Mouse (Mus musculus) C2C12 (cell line): Measurements from ENCODE around the gene Gpr88. TPM values are rescaled to one million over a fixed set of nuclear protein-coding genes. Genes with fewer than 3 reads are reported as not detected.

ENCODE experiments used
- H3K27me3 ChIP-seq: one replicate; pipeline ENCODE4 v1.6.1; 2011; ENCODE audit not compliant: control insufficient read depth, insufficient read depth, insufficient read length
- H3K36me3 ChIP-seq: one replicate; pipeline ENCODE4 v1.6.1; 2011; ENCODE audit not compliant: control insufficient read depth, insufficient read depth
- H3K4me3 ChIP-seq: one replicate; pipeline ENCODE4 v1.5.1; 2011; ENCODE audit warnings: mild to moderate bottlenecking, control low read depth; ENCODE audit not compliant: poor library complexity, insufficient read depth, severe bottlenecking
- H3K79me2 ChIP-seq: one replicate; pipeline ENCODE4 v1.6.1; 2011; ENCODE audit not compliant: control insufficient read depth, insufficient read depth
- H3K79me3 ChIP-seq: one replicate; pipeline ENCODE4 v1.6.1; 2011; ENCODE audit warnings: low read depth, control low read depth
- H3ac ChIP-seq: one replicate; pipeline ENCODE3; 2011; ENCODE audit warnings: low read depth; ENCODE audit not compliant: control insufficient read depth, insufficient read length
- CEBPB ChIP-seq: IDR thresholded peaks from one replicate; pipeline ENCODE4 v1.6.1; 2011; ENCODE audit warnings: low read depth, mild to moderate bottlenecking, control low read depth, moderate library complexity
- CTCF ChIP-seq: IDR thresholded peaks from one replicate; pipeline ENCODE4 v1.5.1; 2011; ENCODE audit not compliant: control insufficient read depth, insufficient read depth, insufficient read length
- FOSL1 ChIP-seq: IDR thresholded peaks from one replicate; pipeline ENCODE4 v1.8.0; 2011; ENCODE audit warnings: mild to moderate bottlenecking, low read length; ENCODE audit not compliant: poor library complexity, insufficient read depth, severe bottlenecking
- MAX ChIP-seq: IDR thresholded peaks from one replicate; pipeline ENCODE4 v1.6.1; 2011; ENCODE audit warnings: mild to moderate bottlenecking, control low read depth
- MYOD1 ChIP-seq: IDR thresholded peaks from one replicate; pipeline ENCODE4 v1.6.1; 2011; ENCODE audit warnings: low read depth; ENCODE audit not compliant: control insufficient read depth, insufficient read length
- MYOG ChIP-seq: IDR thresholded peaks from one replicate; pipeline ENCODE4 v1.6.1; 2011; ENCODE audit not compliant: control insufficient read depth, insufficient read length; ENCODE audit errors: extremely low read depth
- USF1 ChIP-seq: IDR thresholded peaks from one replicate; pipeline ENCODE4 v1.6.1; 2011; ENCODE audit warnings: low read depth, mild to moderate bottlenecking, control low read depth, moderate library complexity
- polyA plus RNA-seq: library from polyadenylated mRNA; unstranded; fragments of >200 nt; fragmentation: generic; extraction: Trizol; gene quantifications from one replicate; pipeline ENCODE4 v1.2.1, GENCODE M21; 2012; ENCODE audit warnings: missing spikeins

Gene Gpr88
- polyA plus RNA-seq, 1 experiment: not detected

GRCm38 (mm10) chr3:116290041-116290815 lies 36.9 kb upstream of the Gpr88 start:
- Histone ChIP-seq H3K4me3 (no peak overlapping the region), H3K79me3 (no peaks in the 10 kb centered on the region), H3K27me3 (no peaks in the 10 kb centered on the region), H3K36me3 (no peaks in the 10 kb centered on the region), H3K79me2 (no peaks in the 10 kb centered on the region), H3ac (no peak overlapping the region)
- TF ChIP-seq MAX: no peak
- no peak for TF ChIP-seq FOSL1
- no peak for TF ChIP-seq MYOD1
- no peak for TF ChIP-seq CTCF
- no peak for TF ChIP-seq USF1
- TF ChIP-seq MYOG: no peak
- no peak for TF ChIP-seq CEBPB

- TF ChIP-seq MYOG: no peak
- TF ChIP-seq MAX: no peak
- TF ChIP-seq CTCF: no peak
- no peak for TF ChIP-seq CEBPB
- no peak for TF ChIP-seq MYOD1
- TF ChIP-seq USF1: no peak
- no peak for TF ChIP-seq FOSL1
Measured at GRCm38 (mm10) chr3:116288833-116289232, 35.5 kb upstream of the Gpr88 start.

DNA sequence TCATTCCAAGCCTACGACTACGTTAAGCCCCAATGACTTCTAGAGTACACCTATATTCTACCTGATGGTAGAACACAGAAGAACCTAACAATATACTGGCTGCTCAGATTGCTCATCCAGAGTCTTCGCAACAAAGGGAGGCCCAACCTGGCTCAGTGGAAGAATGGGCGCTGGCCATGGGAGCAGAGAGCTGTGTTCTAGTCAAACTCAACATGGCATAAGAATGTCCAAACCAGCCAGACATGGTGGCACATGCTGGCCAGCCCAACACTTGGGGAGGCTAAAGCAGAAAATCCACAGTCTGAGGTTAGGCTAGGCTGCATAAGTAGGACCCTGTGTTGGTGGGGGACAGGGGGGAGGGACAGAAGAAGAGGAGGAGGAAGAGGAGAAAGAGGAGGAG lies 31.4 kb upstream of the Gpr88 start:
- no peaks in the 10 kb centered on the region for H3K27me3 ChIP-seq
- H3ac ChIP-seq: no peak overlapping the region
- no peak for TF ChIP-seq MYOD1
- TF ChIP-seq USF1: no peak
- TF ChIP-seq FOSL1: no peak
- no peak for TF ChIP-seq MYOG
- TF ChIP-seq CEBPB: no peak
- TF ChIP-seq MAX: no peak
- no peak for TF ChIP-seq CTCF
- H3K79me2 ChIP-seq: no peaks in the 10 kb centered on the region
- no peaks in the 10 kb centered on the region for H3K79me3 ChIP-seq
- no peak overlapping the region for H3K4me3 ChIP-seq
- no peaks in the 10 kb centered on the region for H3K36me3 ChIP-seq

More at GRCm38 (mm10) chr3:116288833-116289232, 35.5 kb upstream of the Gpr88 start:
- Histone ChIP-seq H3K36me3 (no peaks in the 10 kb centered on the region), H3K79me3 (no peaks in the 10 kb centered on the region), H3K4me3 (no peak overlapping the region), H3K79me2 (no peaks in the 10 kb centered on the region), H3K27me3 (no peaks in the 10 kb centered on the region), H3ac (no peak overlapping the region)

DNA sequence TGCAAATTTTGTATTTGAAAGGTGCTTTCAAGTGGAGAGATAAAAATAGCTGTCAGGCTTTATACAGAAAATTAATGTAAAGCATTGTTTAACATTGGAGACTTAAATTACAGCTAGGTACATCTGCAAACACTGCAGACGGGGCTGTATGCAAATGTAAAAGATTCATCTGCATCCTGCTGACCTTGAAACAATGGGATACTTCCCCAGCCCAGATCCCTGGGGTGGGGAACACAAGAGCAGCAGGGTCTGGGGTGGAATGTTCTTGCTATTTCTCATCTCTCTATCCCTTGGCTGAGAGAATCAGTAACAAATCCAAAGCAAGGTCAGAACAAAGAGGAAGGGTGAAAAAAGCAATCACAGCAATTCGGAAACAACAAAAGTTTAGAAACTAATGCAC lies 30.7 kb upstream of the Gpr88 start:
- no peaks in the 10 kb centered on the region for H3K79me3 ChIP-seq
- H3K4me3 ChIP-seq: no peak overlapping the region
- no peaks in the 10 kb centered on the region for H3K79me2 ChIP-seq
- H3K27me3 ChIP-seq: no peaks in the 10 kb centered on the region
- H3K36me3 ChIP-seq: no peaks in the 10 kb centered on the region
- no peak overlapping the region for H3ac ChIP-seq
- TF ChIP-seq USF1 (no peak), CTCF (no peak), CEBPB (no peak), MYOG (no peak), MAX (no peak), MYOD1 (no peak), FOSL1 (no peak)

- Histone ChIP-seq H3K36me3 (no peaks in the 10 kb centered on the region), H3K4me3 (no peak overlapping the region), H3K27me3 (no peaks in the 10 kb centered on the region), H3ac (no peak overlapping the region), H3K79me3 (no peaks in the 10 kb centered on the region), H3K79me2 (no peaks in the 10 kb centered on the region)
- TF ChIP-seq MYOD1: no peak
Measured at GRCm38 (mm10) chr3:116281663-116282062, 28.4 kb upstream of the Gpr88 start.

GRCm38 (mm10) chr3:116277146-116277545 lies 23.8 kb upstream of the Gpr88 start:
- Histone ChIP-seq H3K36me3 (peaks cover 3% of the 10 kb centered on the region), H3K79me2 (no peaks in the 10 kb centered on the region), H3ac (no peak overlapping the region), H3K4me3 (no peak overlapping the region), H3K27me3 (no peaks in the 10 kb centered on the region), H3K79me3 (no peaks in the 10 kb centered on the region)
- TF ChIP-seq CEBPB (no peak), USF1 (no peak), MYOG (no peak), MYOD1 (no peak)
